Mouse (Mus musculus): ENCODE measurements at regions not wholly inside any gene's neighbourhood (a gene's known extent, or its start where the extent isn't known, plus 50 kb on each side); places are given as distances from the start of the nearest gene placed in this dataset.

GRCm38 (mm10) chr12:35293566-35293965 lies 241.3 kb downstream of the Ahr start:
- no peak for DNase-seq
- WGBS, result 35% methylated on average over 2 of the region's 2 CpGs
- H3K4me3 ChIP-seq (replicated peaks; ENCODE audit: extremely low read depth, low read depth, low read length), result no peak overlapping the region
- TF ChIP-seq CTCF (IDR thresholded peaks at IDR 0.05; ENCODE audit: insufficient read depth, low read length) (no peak), POLR2A (IDR thresholded peaks at IDR 0.05; ENCODE audit: borderline replicate concordance, extremely low read depth, low read depth, low read length) (no peak)
- peaks cover 8% of the 10 kb centered on the region for H3K4me1 ChIP-seq (ENCODE audit: control insufficient read depth, insufficient read depth, low read length)

GRCm38 (mm10) chr12:35291941-35292341 lies 242.9 kb downstream of the Ahr start:
- 33% methylated on average over 6 of the region's 6 CpGs for WGBS
- no peak for DNase-seq
- TF ChIP-seq POLR2A (IDR thresholded peaks at IDR 0.05; ENCODE audit: borderline replicate concordance, extremely low read depth, low read depth, low read length) (no peak), CTCF (IDR thresholded peaks at IDR 0.05; ENCODE audit: insufficient read depth, low read length) (no peak)
- Histone ChIP-seq H3K4me1 (ENCODE audit: control insufficient read depth, insufficient read depth, low read length) (peaks cover 10% of the 10 kb centered on the region), H3K4me3 (replicated peaks; ENCODE audit: extremely low read depth, low read depth, low read length) (no peak overlapping the region)

GRCm38 (mm10) chr12:35287974-35288373 lies 241.0 kb downstream of the Snx13 start:
- H3K4me3 ChIP-seq (replicated peaks; ENCODE audit: extremely low read depth, low read depth, low read length), result no peak overlapping the region
- TF ChIP-seq POLR2A (IDR thresholded peaks at IDR 0.05; ENCODE audit: borderline replicate concordance, extremely low read depth, low read depth, low read length) (no peak), CTCF (IDR thresholded peaks at IDR 0.05; ENCODE audit: insufficient read depth, low read length) (no peak)
- peaks cover 21% of the 10 kb centered on the region for H3K4me1 ChIP-seq (ENCODE audit: control insufficient read depth, insufficient read depth, low read length)
- WGBS, result 37% methylated on average over 2 of the region's 2 CpGs
- no peak for DNase-seq

DNA sequence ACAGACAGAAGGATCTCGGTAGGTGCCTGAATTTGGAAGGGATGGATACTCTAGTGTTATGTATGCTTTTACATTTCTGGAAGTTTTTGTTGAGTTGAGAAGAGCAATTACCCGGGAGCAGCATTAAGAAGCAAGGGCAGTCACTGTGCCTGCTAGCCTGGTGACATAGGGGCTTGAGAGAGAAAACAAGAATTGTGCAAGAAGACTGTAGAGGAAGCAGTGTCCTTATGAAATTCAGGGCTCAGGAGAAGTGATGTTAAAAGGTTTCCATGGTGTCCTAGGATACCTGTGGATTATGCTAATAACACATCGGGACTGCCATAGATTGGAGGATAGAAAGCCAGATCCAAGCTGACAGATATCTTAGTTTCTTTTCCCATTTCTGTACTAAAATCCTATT lies 240.6 kb downstream of the Snx13 start:
- no peak for DNase-seq
- H3K4me1 ChIP-seq (ENCODE audit: control insufficient read depth, insufficient read depth, low read length), result peaks cover 22% of the 10 kb centered on the region
- TF ChIP-seq CTCF (IDR thresholded peaks at IDR 0.05; ENCODE audit: insufficient read depth, low read length) (no peak), POLR2A (IDR thresholded peaks at IDR 0.05; ENCODE audit: borderline replicate concordance, extremely low read depth, low read depth, low read length) (no peak)
- no peak overlapping the region for H3K4me3 ChIP-seq (replicated peaks; ENCODE audit: extremely low read depth, low read depth, low read length)
- 73% methylated on average over 3 of the region's 3 CpGs for WGBS

DNA sequence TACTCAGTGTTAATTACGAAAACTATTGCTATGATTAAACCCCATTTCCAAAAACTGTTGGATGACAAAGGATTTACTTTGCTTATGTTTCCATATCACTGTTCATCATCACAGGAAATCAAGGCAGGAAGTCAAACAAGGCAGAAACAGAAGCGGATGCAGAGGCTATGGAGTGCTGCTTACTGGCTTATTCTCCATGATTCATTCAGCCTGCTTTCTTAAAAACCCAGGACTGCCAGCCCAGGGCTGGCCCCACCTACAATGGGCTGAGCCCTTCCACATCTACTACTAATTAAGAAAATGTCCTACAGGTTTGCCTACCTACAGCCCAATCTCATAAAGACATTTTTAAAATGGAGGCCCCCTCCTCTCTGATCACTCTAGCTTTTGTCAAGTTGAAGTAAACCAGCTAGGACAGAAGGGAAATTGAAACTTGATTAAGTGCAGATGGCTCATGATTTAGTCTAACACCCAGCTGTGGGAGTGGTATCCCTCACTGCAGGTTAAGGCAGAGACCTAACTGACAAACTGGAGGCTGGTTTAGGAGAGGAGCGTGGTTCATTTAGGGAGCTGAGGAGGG lies 240.1 kb downstream of the Snx13 start:
- TF ChIP-seq POLR2A (IDR thresholded peaks at IDR 0.05; ENCODE audit: borderline replicate concordance, extremely low read depth, low read depth, low read length) (no peak), CTCF (IDR thresholded peaks at IDR 0.05; ENCODE audit: insufficient read depth, low read length) (no peak)
- 50% methylated on average over 3 of the region's 3 CpGs for WGBS

GRCm38 (mm10) chr12:35284345-35284744 lies 237.4 kb downstream of the Snx13 start:
- TF ChIP-seq CTCF (IDR thresholded peaks at IDR 0.05; ENCODE audit: insufficient read depth, low read length) (no peak), POLR2A (IDR thresholded peaks at IDR 0.05; ENCODE audit: borderline replicate concordance, extremely low read depth, low read depth, low read length) (no peak)
- DNase-seq, result no peak
- Histone ChIP-seq H3K4me3 (replicated peaks; ENCODE audit: extremely low read depth, low read depth, low read length) (no peak overlapping the region), H3K4me1 (ENCODE audit: control insufficient read depth, insufficient read depth, low read length) (peaks cover 18% of the 10 kb centered on the region)
- WGBS, result 13% methylated on average over 2 of the region's 2 CpGs

More for the DNA sequence above, 240.1 kb downstream of the Snx13 start:
- H3K4me3 ChIP-seq (replicated peaks; ENCODE audit: extremely low read depth, low read depth, low read length), result no peak overlapping the region
- no peak for DNase-seq
- H3K4me1 ChIP-seq (ENCODE audit: control insufficient read depth, insufficient read depth, low read length), result peaks cover 18% of the 10 kb centered on the region

DNA sequence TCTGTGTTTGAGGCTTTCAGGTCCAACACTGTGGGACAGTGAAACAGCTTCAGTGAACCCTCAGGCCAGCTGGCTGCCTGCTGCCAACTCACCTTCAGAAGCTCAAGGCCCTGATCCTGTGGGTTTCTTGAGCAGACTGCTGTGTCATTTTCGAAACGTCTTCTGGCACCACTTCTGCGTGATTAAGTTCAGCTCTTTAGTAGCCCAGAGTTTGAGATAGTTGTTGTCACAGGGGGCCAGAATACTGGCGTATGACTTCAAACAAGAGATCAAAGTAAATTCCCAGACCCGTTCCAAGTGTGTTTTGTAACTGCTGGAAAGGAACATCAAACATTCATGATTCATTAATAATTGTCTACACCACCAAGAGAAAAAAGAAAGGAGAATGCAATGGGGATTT lies 236.9 kb downstream of the Snx13 start:
- WGBS, result 14% methylated on average over 5 of the region's 5 CpGs

GRCm38 (mm10) chr12:35283407-35283806 lies 236.4 kb downstream of the Snx13 start:
- peaks cover 18% of the 10 kb centered on the region for H3K4me1 ChIP-seq (ENCODE audit: control insufficient read depth, insufficient read depth, low read length)
- TF ChIP-seq POLR2A (IDR thresholded peaks at IDR 0.05; ENCODE audit: borderline replicate concordance, extremely low read depth, low read depth, low read length) (no peak), CTCF (IDR thresholded peaks at IDR 0.05; ENCODE audit: insufficient read depth, low read length) (no peak)
- DNase-seq, result no peak
- no peak overlapping the region for H3K4me3 ChIP-seq (replicated peaks; ENCODE audit: extremely low read depth, low read depth, low read length)

More for the DNA sequence above, 236.9 kb downstream of the Snx13 start:
- no peak for DNase-seq
- no peak overlapping the region for H3K4me3 ChIP-seq (replicated peaks; ENCODE audit: extremely low read depth, low read depth, low read length)
- peaks cover 18% of the 10 kb centered on the region for H3K4me1 ChIP-seq (ENCODE audit: control insufficient read depth, insufficient read depth, low read length)
- TF ChIP-seq CTCF (IDR thresholded peaks at IDR 0.05; ENCODE audit: insufficient read depth, low read length) (no peak), POLR2A (IDR thresholded peaks at IDR 0.05; ENCODE audit: borderline replicate concordance, extremely low read depth, low read depth, low read length) (no peak)

DNA sequence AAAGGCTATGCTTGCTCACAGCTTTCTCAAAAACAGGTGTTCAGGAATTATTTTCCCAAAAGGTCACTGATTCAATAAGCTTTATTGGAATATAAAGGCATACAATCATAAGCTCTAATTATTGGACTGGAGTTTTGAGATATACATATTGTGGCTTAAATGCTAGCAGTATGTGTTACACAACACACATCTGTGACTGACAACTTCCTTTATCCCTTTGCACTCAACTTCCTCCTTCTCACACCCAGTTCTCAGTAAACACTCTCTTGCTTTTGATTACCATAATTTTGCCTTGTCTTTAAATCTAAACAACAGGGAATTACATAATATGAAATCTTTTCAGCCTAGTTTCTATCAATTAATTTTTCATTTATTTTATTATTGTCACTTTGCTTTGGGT lies 222.5 kb downstream of the Snx13 start:
- no peak for TF ChIP-seq CTCF (IDR thresholded peaks at IDR 0.05; ENCODE audit: insufficient read depth, low read length)
- TF ChIP-seq POLR2A (IDR thresholded peaks at IDR 0.05; ENCODE audit: borderline replicate concordance, extremely low read depth, low read depth, low read length), result no peak
- DNase-seq, result no peak
- no peak overlapping the region for H3K4me3 ChIP-seq (replicated peaks; ENCODE audit: extremely low read depth, low read depth, low read length)
- peaks cover 3% of the 10 kb centered on the region; the same call in 1 of the 2 replicates for H3K4me1 ChIP-seq (ENCODE audit: control insufficient read depth, insufficient read depth, low read length)

DNA sequence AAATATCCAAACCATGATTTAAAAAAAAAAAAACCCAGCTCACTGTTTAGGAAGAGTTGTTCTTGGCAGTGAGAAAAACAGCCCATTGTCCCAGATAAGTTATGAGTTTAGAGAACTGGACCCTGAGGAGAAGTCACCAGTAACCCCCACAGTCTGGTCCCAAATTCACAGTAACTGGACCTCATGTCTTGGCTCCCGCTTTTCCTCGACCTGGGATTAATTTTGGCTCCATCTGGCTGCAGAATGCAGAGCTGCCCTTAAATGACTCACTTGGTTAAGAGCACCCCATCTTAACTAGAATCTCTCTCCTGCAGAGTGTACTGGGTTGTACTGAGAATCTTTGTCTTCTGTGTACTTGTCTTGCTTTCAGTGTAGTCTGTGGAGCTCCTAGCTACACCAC lies 221.0 kb downstream of the Snx13 start:
- no peak for DNase-seq
- TF ChIP-seq POLR2A (IDR thresholded peaks at IDR 0.05; ENCODE audit: borderline replicate concordance, extremely low read depth, low read depth, low read length), result no peak
- no peak for TF ChIP-seq CTCF (IDR thresholded peaks at IDR 0.05; ENCODE audit: insufficient read depth, low read length)
- no peak overlapping the region for H3K4me3 ChIP-seq (replicated peaks; ENCODE audit: extremely low read depth, low read depth, low read length)
- peaks cover 3% of the 10 kb centered on the region; the same call in 1 of the 2 replicates for H3K4me1 ChIP-seq (ENCODE audit: control insufficient read depth, insufficient read depth, low read length)
- WGBS, result 71% methylated on average over 2 of the region's 2 CpGs

All from lung, adult 2 months (tissue).